Mouse (Mus musculus) bone marrow macrophage, adult 2 months (primary cell): ENCODE results near the gene Zp3. TPM values are rescaled to one million over a fixed set of nuclear protein-coding genes. Genes with fewer than 3 reads are reported as not detected.

Experiments used
- H3K27ac ChIP-seq: 2 replicates; pipeline ENCODE4 v1.5.1; 2012; ENCODE audit warnings: low read depth, low read length; ENCODE audit not compliant: insufficient read depth
- H3K4me1 ChIP-seq: 2 replicates; pipeline ENCODE4 v1.6.1; 2012; ENCODE audit warnings: low read length; ENCODE audit not compliant: control insufficient read depth, insufficient read depth
- H3K4me3 ChIP-seq: 2 replicates; pipeline ENCODE4 v1.5.1; 2012; ENCODE audit warnings: mild to moderate bottlenecking, low read length, moderate library complexity; ENCODE audit not compliant: insufficient read depth
- CTCF ChIP-seq: IDR thresholded peaks from 2 replicates; pipeline ENCODE4 v1.5.1; 2012; ENCODE audit warnings: low read depth, mild to moderate bottlenecking, low read length, moderate library complexity
- POLR2A ChIP-seq: IDR thresholded peaks from 2 replicates; pipeline ENCODE4 v1.6.1; 2012; ENCODE audit warnings: mild to moderate bottlenecking, low read depth, low read length, borderline replicate concordance
- polyA plus RNA-seq: library from polyadenylated mRNA; stranded (reverse); fragments of >200 nt; gene quantifications from 2 replicates; pipeline ENCODE4 v1.2.4, GENCODE M21; 2012; ENCODE audit not compliant: missing spikeins, insufficient read depth, insufficient read length

Gene Zp3
- polyA plus RNA-seq, 1 experiment: not detected

- no peak for TF ChIP-seq CTCF
- no peak overlapping the region for H3K4me3 ChIP-seq
- no peak overlapping the region for H3K27ac ChIP-seq
- H3K4me1 ChIP-seq: no peaks in the 10 kb centered on the region
Measured at GRCm38 (mm10) chr5:135942710-135943109, 37.2 kb upstream of the Zp3 start.

GRCm38 (mm10) chr5:135945916-135946408 is 33.9 kb upstream of the Zp3 start:
- H3K4me1 ChIP-seq: peaks cover 7% of the 10 kb centered on the region
- TF ChIP-seq CTCF: no peak
- TF ChIP-seq POLR2A: no peak
- no peak overlapping the region for H3K4me3 ChIP-seq
- H3K27ac ChIP-seq: no peak overlapping the region

GRCm38 (mm10) chr5:135946621-135947020 is 33.3 kb upstream of the Zp3 start:
- TF ChIP-seq POLR2A (no peak), CTCF (no peak)
- Histone ChIP-seq H3K4me1 (peaks cover 13% of the 10 kb centered on the region), H3K27ac (no peak overlapping the region), H3K4me3 (no peak overlapping the region)

- Histone ChIP-seq H3K4me1 (peaks cover 31% of the 10 kb centered on the region), H3K27ac (peak overlapping the region; percentile 83), H3K4me3 (no peak overlapping the region)
- TF ChIP-seq POLR2A (no peak), CTCF (no peak)
Measured at GRCm38 (mm10) chr5:135950710-135951412, 29.0 kb upstream of the Zp3 start.

DNA sequence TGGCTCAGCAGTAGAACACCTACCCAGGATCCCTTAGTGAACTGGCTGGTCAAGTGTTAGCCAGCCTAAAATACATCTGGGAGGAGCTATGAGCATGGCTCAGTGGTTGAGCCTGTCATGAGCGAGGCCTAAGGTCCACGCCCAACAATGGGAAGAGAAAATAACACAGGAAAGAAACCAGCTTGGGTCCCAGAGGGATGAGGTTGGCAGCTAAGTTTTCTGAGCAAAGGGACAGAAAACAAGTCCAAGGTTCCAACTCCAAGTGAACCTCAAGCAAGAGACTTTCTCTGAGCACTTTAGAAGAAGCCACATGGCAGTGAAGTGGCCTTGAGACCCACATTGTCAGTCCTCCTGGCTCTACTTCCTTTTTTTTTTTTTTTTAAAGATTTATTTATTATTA is 28.2 kb upstream of the Zp3 start:
- TF ChIP-seq CTCF: no peak
- TF ChIP-seq POLR2A: no peak
- Histone ChIP-seq H3K27ac (peak overlapping the region; percentile 83), H3K4me3 (no peak overlapping the region), H3K4me1 (peaks cover 37% of the 10 kb centered on the region)

DNA sequence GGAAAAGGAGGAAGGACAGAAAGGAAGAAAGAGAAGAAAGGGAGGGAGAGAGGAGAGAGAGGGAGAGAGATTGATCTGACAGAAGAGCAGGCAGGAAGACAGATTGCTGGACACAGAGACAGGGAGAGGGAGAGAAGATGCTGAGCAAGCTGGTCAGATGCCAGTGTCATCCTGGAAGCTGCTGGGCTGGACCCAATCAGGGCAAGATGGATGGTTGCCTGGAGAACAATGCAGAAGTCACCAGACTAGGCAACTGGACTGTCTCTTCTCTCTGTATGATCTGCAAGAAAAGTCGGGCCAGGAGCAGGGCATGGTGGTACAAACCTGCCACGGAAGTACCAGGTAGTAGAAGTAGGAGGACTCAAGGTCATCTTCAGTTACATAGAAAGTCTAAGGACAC is 27.1 kb upstream of the Zp3 start:
- peak overlapping the region; percentile 13 for H3K27ac ChIP-seq
- H3K4me1 ChIP-seq: peaks cover 44% of the 10 kb centered on the region
- H3K4me3 ChIP-seq: no peak overlapping the region
- no peak for TF ChIP-seq CTCF
- TF ChIP-seq POLR2A: no peak

- Histone ChIP-seq H3K4me1 (peaks cover 56% of the 10 kb centered on the region), H3K27ac (peak overlapping the region; percentile 87), H3K4me3 (peak overlapping the region; percentile 32; the same call in 1 of the 2 replicates)
- no peak for TF ChIP-seq POLR2A
- no peak for TF ChIP-seq CTCF
Measured at GRCm38 (mm10) chr5:135956300-135957206, 23.3 kb upstream of the Zp3 start.

- Histone ChIP-seq H3K4me3 (peak overlapping the region; percentile 52), H3K4me1 (peaks cover 51% of the 10 kb centered on the region), H3K27ac (peak overlapping the region; percentile 87)
- TF ChIP-seq POLR2A (no peak), CTCF (no peak)
Measured at GRCm38 (mm10) chr5:135957207-135957974, 22.5 kb upstream of the Zp3 start.

- Histone ChIP-seq H3K27ac (peak overlapping the region; percentile 74; the same call in 1 of the 2 replicates), H3K4me3 (no peak overlapping the region), H3K4me1 (peaks cover 46% of the 10 kb centered on the region)
- TF ChIP-seq POLR2A (no peak), CTCF (no peak)
Measured at GRCm38 (mm10) chr5:135958367-135958766, 21.5 kb upstream of the Zp3 start.

DNA sequence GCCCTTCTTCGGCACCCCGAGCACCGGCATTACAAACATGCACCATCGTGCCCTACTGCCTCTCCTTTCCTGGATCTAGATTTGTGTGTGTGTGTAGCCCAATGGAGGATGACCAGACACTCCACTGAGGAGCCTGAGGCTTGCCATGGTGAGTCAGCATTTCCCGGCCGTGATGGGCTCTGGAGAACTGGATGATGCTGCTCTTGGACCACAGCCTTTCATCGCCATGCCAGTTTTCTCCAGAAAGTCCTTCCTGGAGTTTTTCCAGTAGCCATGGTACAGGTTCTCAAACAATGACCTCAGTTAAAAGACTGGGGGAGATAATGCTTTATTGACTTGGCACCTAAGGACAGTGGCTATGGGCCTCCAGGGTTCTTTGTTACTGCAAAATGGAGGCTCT is 20.0 kb upstream of the Zp3 start:
- no peak for TF ChIP-seq POLR2A
- Histone ChIP-seq H3K4me3 (no peak overlapping the region), H3K4me1 (peaks cover 45% of the 10 kb centered on the region), H3K27ac (no peak overlapping the region)
